In genomic region chr5:133660351-133660750, GRCm38 (mm10) we compare ENCODE assay signal across 24 mouse cellular contexts.
"Had no signal": no experiment of that assay in that cellular context is flagged by ENCODE, and none has a peak within 500 bp of the region (broad histone marks: within the 10 kb centered on the region; RNA-seq: fewer than 3 reads in every experiment).

No protein-coding gene starts in this region.

- H3K4me1 ChIP-seq: heart, embryonic 10.5 days; heart, embryonic 12.5 days; hindbrain, embryonic 10.5 days; hindbrain, embryonic 12.5 days; intestine, embryonic 15.5 days; limb, embryonic 10.5 days; limb, embryonic 12.5 days had no signal

- ATAC-seq: hindbrain, embryonic 16.5 days; inflammation-experienced regulatory T-cells, adult 6 months; intestine, embryonic 15.5 days; intestine, postnatal 0 days had no signal

- H3K36me3 ChIP-seq: heart, embryonic 10.5 days; heart, embryonic 12.5 days; hindbrain, embryonic 10.5 days; hindbrain, embryonic 12.5 days; intestine, embryonic 15.5 days; limb, embryonic 10.5 days; limb, embryonic 12.5 days had no signal

- H3K4me3 ChIP-seq: gastrocnemius, adult 2 months; heart, embryonic 10.5 days; heart, embryonic 12.5 days; hindbrain, embryonic 10.5 days; hindbrain, embryonic 12.5 days; intestine, embryonic 15.5 days; layer of hippocampus, adult 2 months; left cerebral cortex, adult 2 months; limb, embryonic 10.5 days; limb, embryonic 12.5 days had no signal

- H3K9ac ChIP-seq: heart, embryonic 12.5 days; hindbrain, embryonic 12.5 days; hindbrain, embryonic 14.5 days; intestine, embryonic 15.5 days; limb, embryonic 12.5 days had no signal

- H3K27me3 ChIP-seq: hindbrain, embryonic 12.5 days; intestine, embryonic 15.5 days; limb, embryonic 12.5 days had no signal

- H3K27ac ChIP-seq: gastrocnemius, adult 2 months; heart, embryonic 10.5 days; hindbrain, embryonic 10.5 days; hindbrain, embryonic 12.5 days; hindbrain, embryonic 14.5 days; intestine, embryonic 15.5 days; layer of hippocampus, adult 2 months; left cerebral cortex, adult 2 months; limb, embryonic 10.5 days; limb, embryonic 12.5 days had no signal

- H3K4me2 ChIP-seq: heart, embryonic 12.5 days; hindbrain, embryonic 12.5 days; hindbrain, embryonic 14.5 days; intestine, embryonic 15.5 days; limb, embryonic 12.5 days had no signal

- H3K9me3 ChIP-seq: heart, embryonic 10.5 days; heart, embryonic 12.5 days; hindbrain, embryonic 10.5 days; hindbrain, embryonic 12.5 days; intestine, embryonic 15.5 days; limb, embryonic 10.5 days; limb, embryonic 12.5 days had no signal

- DNase-seq: gastrocnemius, adult 2 months; gastrocnemius, postnatal 10 days; gastrocnemius, postnatal 25 days; heart, adult 18-20 months; heart, postnatal 10 days; heart, postnatal 4 days; kidney, adult 18-20 months; kidney, adult 8-10 months; kidney, postnatal 10 days; kidney, postnatal 25 days; kidney, postnatal 4 days had no signal
